Mouse (Mus musculus) B cell, adult (primary cell): ENCODE data around the gene Cyfip1. TPM values are rescaled to one million over a fixed set of nuclear protein-coding genes. Genes with fewer than 3 reads are reported as not detected.

ENCODE experiments used
- total RNA-seq: library from RNA; stranded (reverse); gene quantifications from 4 replicates; pipeline ENCODE4 v1.2.4, GENCODE M21; 2023; ENCODE audit not compliant: inconsistent age

The Cyfip1 gene
- total RNA-seq = 43.3 to 52.3 TPM (median 49.4 TPM) in 4 replicates

DNA sequence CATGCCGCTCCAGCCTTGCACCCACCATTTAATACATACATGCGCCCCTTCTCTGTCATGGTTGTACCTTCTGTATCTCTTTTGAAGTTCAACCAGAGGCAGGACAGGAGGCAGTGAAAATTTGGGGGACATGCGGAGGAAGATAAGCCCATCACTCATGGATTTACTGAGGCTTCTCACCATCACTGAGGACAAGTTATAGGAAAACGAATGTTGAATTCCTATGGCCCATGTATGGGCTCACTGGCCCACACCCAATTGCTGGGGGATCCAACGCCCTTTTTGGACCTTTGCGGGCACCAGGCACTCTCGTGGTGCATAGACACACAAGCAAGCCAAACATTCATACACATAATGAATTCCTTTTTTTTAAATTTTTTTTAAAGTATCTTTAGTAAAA, at the start of gene Cyfip1:
Gene Cyfip1, plus strand, starts transcription at position 301 of the 400 bp plus-strand sequence.

DNA sequence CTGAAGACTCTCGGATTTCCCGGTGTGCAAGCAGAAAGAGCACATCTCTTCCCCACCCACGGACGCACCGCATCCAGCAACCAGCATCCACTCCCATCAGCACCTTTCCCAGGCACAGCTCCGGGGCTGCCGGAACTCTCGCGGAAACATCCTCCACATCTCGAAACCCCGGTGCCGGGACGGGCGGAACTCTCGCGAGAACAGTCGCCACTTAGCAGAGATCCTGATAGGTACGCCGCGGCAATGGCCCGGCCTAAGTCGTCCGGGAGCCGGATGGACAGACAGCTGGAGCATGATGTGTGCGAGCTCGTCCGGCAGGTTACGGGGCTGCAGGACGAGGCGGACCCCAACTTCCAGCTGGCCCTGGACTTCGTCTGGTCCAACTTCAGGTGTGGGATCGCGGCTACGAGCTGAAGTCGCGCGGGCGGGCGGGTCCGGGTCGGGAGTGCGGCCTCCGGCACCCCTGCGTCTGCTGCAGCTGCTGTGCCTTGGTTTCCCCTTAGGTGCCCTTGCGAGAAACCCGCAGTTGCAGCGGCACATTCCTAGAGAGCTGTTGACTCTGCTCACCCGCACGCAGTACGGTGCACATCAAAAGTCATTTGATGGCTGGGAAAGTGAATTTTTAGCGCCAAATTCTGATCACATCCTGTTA, 47.5 kb upstream of the Cyfip1 start, which contains the start of gene Tubgcp5:
Gene Tubgcp5, plus strand, starts transcription at position 203 of the 652 bp plus-strand sequence.

DNA sequence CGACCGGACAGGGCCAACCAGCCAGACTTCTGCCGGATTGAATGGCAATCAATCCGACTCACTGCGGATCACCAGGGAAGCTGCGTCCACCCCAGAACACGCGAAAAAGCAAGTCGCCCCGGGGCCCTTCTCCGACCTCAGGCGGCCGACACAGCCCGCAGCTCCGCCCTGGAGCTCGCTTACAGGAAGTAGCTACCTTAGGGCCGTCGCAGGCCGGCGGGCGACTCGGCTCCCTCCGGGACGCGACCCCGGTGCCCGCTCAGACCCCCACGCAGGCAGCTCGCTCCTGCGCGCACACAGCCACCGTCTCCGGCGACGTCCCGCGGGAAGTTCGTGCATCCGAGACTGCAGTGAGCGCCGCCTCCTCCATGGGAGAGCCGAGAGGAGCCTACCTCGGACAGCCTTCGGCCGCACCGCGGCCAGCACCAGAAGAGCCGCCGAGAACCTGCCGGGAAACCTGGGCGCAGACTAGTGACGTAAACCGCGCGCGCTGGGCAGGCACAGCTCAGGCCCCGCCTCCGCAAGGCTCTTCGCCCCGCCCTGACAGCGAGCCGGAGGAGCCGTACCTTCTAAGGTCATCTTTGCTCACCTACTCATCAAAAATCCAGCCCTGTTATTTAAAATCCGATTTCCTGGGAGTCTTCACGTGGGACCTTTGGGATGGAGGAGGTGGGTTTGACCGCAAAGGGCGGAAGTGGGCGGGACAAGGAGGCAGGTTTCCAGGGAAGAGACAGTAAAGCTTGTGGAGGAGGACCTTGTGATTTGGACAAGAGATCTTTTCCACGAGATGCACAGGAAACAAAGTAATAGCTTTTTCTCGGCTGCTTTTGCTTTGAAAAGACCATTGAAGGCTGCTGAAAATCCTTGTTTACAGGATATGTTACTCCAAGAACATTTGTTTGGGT, 120.7 kb downstream of the Cyfip1 start, which contains the start of gene Nipa2:
Gene Nipa2, minus strand, starts transcription at position 473 of the 905 bp plus-strand sequence.

Other genes starting within 250 kb of the Cyfip1 start
- gene Siglech, start 73.6 kb upstream of the Cyfip1 start, total RNA-seq = 0.54 to 2.6 TPM (median 0.92 TPM) in 4 replicates
- gene Tubgcp5, start 47.6 kb upstream of the Cyfip1 start, total RNA-seq = 43.5 to 46.9 TPM (median 44.4 TPM) in 4 replicates
- 33.4 to 43.5 TPM (median 36.6 TPM) in 4 replicates for gene Nipa2, start 120.7 kb downstream of the Cyfip1 start, total RNA-seq
- 0.16 to 0.36 TPM in 2 of 4 replicates, not detected in the others for gene Nipa1, start 178.2 kb downstream of the Cyfip1 start, total RNA-seq
- 74.4 to 88.3 TPM (median 79.5 TPM) in 4 replicates for gene Herc2, start 208.5 kb downstream of the Cyfip1 start, total RNA-seq